ENCODE assay signal across 29 mouse cellular contexts in genomic region chrX:98189759-98190158, GRCm38 (mm10). TPM values are rescaled to one million over a fixed set of nuclear protein-coding genes. Genes with fewer than 3 reads are reported as not detected.
DNase-seq lines count a peak whose midpoint lies in the region; ATAC-seq and TF ChIP-seq lines count a peak whose summit lies in the region.
"Had no signal": no experiment of that assay in that cellular context is flagged by ENCODE, and none has a peak within 500 bp of the region (broad histone marks: within the 10 kb centered on the region; RNA-seq: fewer than 3 reads in every experiment).

No protein-coding gene starts in this region.

- ATAC-seq in forebrain, embryonic 14.5 days = no peak
- no peak for ATAC-seq in forebrain, embryonic 11.5 days (replicated peaks; ENCODE audit: low FRiP score)
- ATAC-seq in frontal cortex, adult (ENCODE audit: low TSS enrichment) = peak; percentile 67
- ATAC-seq: activated CD4-positive, CD25-positive, alpha-beta regulatory T cell, adult 4 months; CD4-positive, CD25-positive, alpha-beta regulatory T cell, adult 4 months; forebrain, embryonic 15.5 days; Patski had no signal

- H3K9me3 ChIP-seq in forebrain, embryonic 14.5 days (replicated peaks; ENCODE audit: control insufficient read depth, low read length) = no peaks in the 10 kb centered on the region
- H3K9me3 ChIP-seq in forebrain, embryonic 11.5 days (ENCODE audit: control insufficient read depth, low read length) = no peaks in the 10 kb centered on the region
- H3K9me3 ChIP-seq: embryonic facial prominence, embryonic 13.5 days; embryonic facial prominence, embryonic 15.5 days; forebrain, embryonic 10.5 days; forebrain, embryonic 15.5 days; G1E had no signal

- H3K36me3 ChIP-seq in forebrain, embryonic 14.5 days (ENCODE audit: control insufficient read depth, insufficient read depth, low read length) = no peaks in the 10 kb centered on the region
- H3K36me3 ChIP-seq in forebrain, embryonic 11.5 days (ENCODE audit: control insufficient read depth, insufficient read depth, low read length) = no peaks in the 10 kb centered on the region
- no peaks in the 10 kb centered on the region for H3K36me3 ChIP-seq in kidney, adult 2 months (ENCODE audit: control insufficient read depth, insufficient read depth, low read length)
- H3K36me3 ChIP-seq: embryonic facial prominence, embryonic 13.5 days; embryonic facial prominence, embryonic 15.5 days; forebrain, embryonic 10.5 days; forebrain, embryonic 15.5 days; G1E had no signal

- no peaks in the 10 kb centered on the region for H3K4me1 ChIP-seq in forebrain, embryonic 14.5 days (ENCODE audit: control insufficient read depth, insufficient read depth, low read length)
- no peaks in the 10 kb centered on the region for H3K4me1 ChIP-seq in forebrain, embryonic 11.5 days (replicated peaks; ENCODE audit: control insufficient read depth, insufficient read depth, low read length)
- H3K4me1 ChIP-seq in kidney, adult 2 months (ENCODE audit: control insufficient read depth, insufficient read depth, low read length) = no peaks in the 10 kb centered on the region
- H3K4me1 ChIP-seq: embryonic facial prominence, embryonic 13.5 days; embryonic facial prominence, embryonic 15.5 days; forebrain, embryonic 10.5 days; forebrain, embryonic 15.5 days had no signal

- no peak overlapping the region for H3K4me3 ChIP-seq in forebrain, embryonic 14.5 days (ENCODE audit: low read depth, low read length)
- H3K4me3 ChIP-seq in forebrain, embryonic 11.5 days (ENCODE audit: low read depth, low read length) = no peak overlapping the region
- no peak overlapping the region for H3K4me3 ChIP-seq in kidney, adult 2 months (ENCODE audit: insufficient read depth, low read depth, low read length)
- H3K4me3 ChIP-seq: embryonic facial prominence, embryonic 13.5 days; embryonic facial prominence, embryonic 15.5 days; erythroblast, embryonic 14.5 days; forebrain, embryonic 10.5 days; forebrain, embryonic 15.5 days had no signal

- no peak for TF ChIP-seq CTCF in kidney, adult 2 months (conservative IDR thresholded peaks at IDR 0.05; ENCODE audit: insufficient read depth, insufficient read length, low read depth, low read length)

- DNase-seq in forebrain, embryonic 14.5 days (ENCODE audit: low spot score) = peak; percentile 1
- DNase-seq in forebrain, embryonic 11.5 days (ENCODE audit: low spot score) = no peak
- DNase-seq in frontal cortex, postnatal 10 days (ENCODE audit: low spot score in 2 of 2) = no peak
- DNase-seq in brain, adult 2 months (ENCODE audit: low read depth, low spot score) = peak; percentile 53
- peak; percentile 6 for DNase-seq in brain, embryonic 18.5 days (ENCODE audit: low read depth, low spot score)
- DNase-seq in kidney, adult 2 months = no peak
- DNase-seq in urinary bladder, postnatal 36 days (ENCODE audit: low spot score in 2 of 2) = no peak
- DNase-seq: adrenal gland, adult 8-10 months; adrenal gland, postnatal 14 days; adrenal gland, postnatal 36 days; B cell, adult 2 months; cerebellum, adult 11 months; cerebellum, adult 18-20 months; cerebellum, adult 8-10 months; cerebellum, adult 9-11 months; cerebellum, postnatal 14 days; cerebellum, postnatal 36 days; embryo, embryonic 11 days had no signal

- no peak for TF ChIP-seq POLR2A in kidney, adult 2 months (IDR thresholded peaks at IDR 0.05; ENCODE audit: low read depth, low read length)

- H3K4me2 ChIP-seq in forebrain, embryonic 14.5 days (ENCODE audit: low read length) = no peak overlapping the region
- no peak overlapping the region for H3K4me2 ChIP-seq in forebrain, embryonic 11.5 days (ENCODE audit: low read depth, low read length, severe bottlenecking)
- H3K4me2 ChIP-seq: embryonic facial prominence, embryonic 13.5 days; embryonic facial prominence, embryonic 15.5 days; forebrain, embryonic 15.5 days had no signal

- H3K27me3 ChIP-seq in forebrain, embryonic 14.5 days (replicated peaks; ENCODE audit: control insufficient read depth, insufficient read depth, low read length) = no peaks in the 10 kb centered on the region
- no peaks in the 10 kb centered on the region for H3K27me3 ChIP-seq in forebrain, embryonic 11.5 days (ENCODE audit: control insufficient read depth, insufficient read depth, low read length)
- no peaks in the 10 kb centered on the region for H3K27me3 ChIP-seq in kidney, adult 2 months (replicated peaks; ENCODE audit: control insufficient read depth, insufficient read depth, low read length)
- H3K27me3 ChIP-seq: CH12.LX; embryonic facial prominence, embryonic 13.5 days; embryonic facial prominence, embryonic 15.5 days; forebrain, embryonic 15.5 days had no signal

- no peak overlapping the region for H3K27ac ChIP-seq in forebrain, embryonic 14.5 days (ENCODE audit: low read depth, low read length)
- no peak overlapping the region for H3K27ac ChIP-seq in forebrain, embryonic 11.5 days (ENCODE audit: low read depth, low read length)
- H3K27ac ChIP-seq in kidney, adult 2 months (ENCODE audit: insufficient read depth, low read depth, low read length) = no peak overlapping the region
- H3K27ac ChIP-seq: embryonic facial prominence, embryonic 13.5 days; embryonic facial prominence, embryonic 15.5 days; forebrain, embryonic 10.5 days; forebrain, embryonic 15.5 days had no signal

- no peak overlapping the region for H3K9ac ChIP-seq in forebrain, embryonic 14.5 days (ENCODE audit: low read length)
- H3K9ac ChIP-seq in forebrain, embryonic 11.5 days (ENCODE audit: low read length) = no peak overlapping the region
- H3K9ac ChIP-seq: embryonic facial prominence, embryonic 13.5 days; embryonic facial prominence, embryonic 15.5 days; forebrain, embryonic 15.5 days had no signal

RNA-seq across cellular contexts. Expression of gene Ar, which starts 41.2 kb away (rescaled TPM):
- polyA plus RNA-seq in forebrain, embryonic 14.5 days (2014; fragmentation: Nextera tagmentation; extraction: Ambion mirVana) = 0.05 and 0.09 TPM in 2 replicates
- 0.08 and 0.13 TPM in 2 replicates for polyA plus RNA-seq in forebrain, embryonic 11.5 days (2014; fragmentation: Nextera tagmentation; extraction: Ambion mirVana)
- 3.6 and 4.5 TPM in 2 replicates for polyA plus RNA-seq in kidney, adult 2 months (2012; rRNA removed)
- polyA plus RNA-seq: erythroblast, embryonic 14.5 days; G1E; Patski had no signal

Comparison
In these comparisons a context has a peak if more than half of its experiments do, and no peak if none do; other contexts are left out.
1. DNase-seq: peak in forebrain, embryonic 14.5 days (single experiment), brain, adult 2 months (single experiment) and brain, embryonic 18.5 days (single experiment); none in forebrain, embryonic 11.5 days (single experiment), frontal cortex, postnatal 10 days (0 of 2), kidney, adult 2 months (single experiment) and urinary bladder, postnatal 36 days (0 of 2).